Mouse (Mus musculus) embryonic stem cell, embryonic (primary cell): ENCODE data around the gene Trim8.

Experiments used
- CTCF ChIA-PET, 4 experiments: fragments of 300-600 bp in 2 of 4; fragments of 350-600 bp in 2 of 4; sonication (Branson Sonifier 250); formaldehyde crosslinking; loops; one replicate each; lab custom pipeline; 2022; ENCODE audit warnings: inconsistent platforms in 2 of 4; lab: Charles Lee
- POLR2A ChIA-PET, 4 experiments: fragments of 300-600 bp in 2 of 4; fragments of 350-600 bp in 2 of 4; sonication (Branson Sonifier 250); formaldehyde crosslinking; loops; one replicate each; lab custom pipeline; 2022; ENCODE audit warnings: antibody characterized with exemption in 4 of 4, inconsistent platforms in 1 of 4; lab: Charles Lee

The Trim8 gene

DNA sequence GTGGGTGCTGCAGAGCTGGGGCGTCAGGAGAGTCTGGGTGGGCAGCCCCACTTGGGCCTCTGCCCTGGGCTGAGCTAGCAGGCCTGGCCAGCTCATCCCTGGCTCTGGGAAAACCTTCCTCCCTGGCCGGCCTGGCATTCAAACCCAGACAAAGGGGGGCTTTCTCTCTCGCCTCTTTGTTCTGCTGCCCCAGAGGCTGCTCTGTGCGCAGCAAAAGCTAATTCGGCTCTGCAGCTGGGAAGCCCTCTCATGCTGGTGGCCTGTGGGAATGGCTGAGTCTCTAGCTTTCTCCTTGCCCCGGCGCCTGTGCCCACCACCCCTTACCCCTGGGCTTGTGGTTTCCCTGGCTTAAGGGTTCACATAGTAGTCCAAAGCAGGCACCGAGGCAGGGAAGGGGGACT is 5.7 kb downstream of the Trim8 start:
- CTCF ChIA-PET: interaction anchor here in 1 of 4 experiments (0.6 kb wide), 1 partner anchor 644 kb away, joined by 5 read pairs; no protein-coding TSS in a partner anchor
- POLR2A ChIA-PET: interaction anchor here in 3 of 4 experiments (0.6 to 47.3 kb wide), 13 partner anchors 4 to 66 kb away, joined by 3 to 957 read pairs (median 4); partner anchors contain the start of genes Arl3 (in 1 of the 3), Sfxn2 (in 1 of the 3) and Trim8 (in 1 of the 3)

DNA sequence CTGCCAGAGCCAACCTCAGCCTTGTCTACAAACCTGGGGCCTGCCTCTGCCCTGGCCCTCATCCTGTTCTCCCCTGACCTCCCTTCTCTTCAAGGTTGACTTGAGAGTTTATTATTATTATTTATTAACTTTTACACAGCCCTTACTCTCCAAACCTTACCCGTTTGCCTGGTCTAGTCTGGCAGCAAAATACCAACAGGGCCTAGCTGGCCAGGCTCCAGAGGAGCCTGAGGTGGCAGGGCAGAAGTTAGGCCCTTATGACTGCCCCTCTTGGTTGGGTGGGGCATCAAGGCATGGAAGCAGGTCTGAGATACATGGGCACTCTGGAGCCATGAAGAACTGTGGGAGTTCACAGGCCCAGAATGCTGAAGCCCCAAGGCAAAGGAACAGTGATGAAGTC is 6.3 kb downstream of the Trim8 start:
- CTCF ChIA-PET: interaction anchor here in 2 of 4 experiments (0.6 to 1.9 kb wide), 4 partner anchors 10 to 226 kb away, joined by 3 to 6 read pairs (median 4); no protein-coding TSS in a partner anchor
- POLR2A ChIA-PET: interaction anchor here in 2 of 4 experiments (0.9 to 47.3 kb wide), 9 partner anchors 5 to 145 kb away, joined by 3 to 957 read pairs (median 202); partner anchors contain the start of gene Trim8 (in 1 of the 2)

DNA sequence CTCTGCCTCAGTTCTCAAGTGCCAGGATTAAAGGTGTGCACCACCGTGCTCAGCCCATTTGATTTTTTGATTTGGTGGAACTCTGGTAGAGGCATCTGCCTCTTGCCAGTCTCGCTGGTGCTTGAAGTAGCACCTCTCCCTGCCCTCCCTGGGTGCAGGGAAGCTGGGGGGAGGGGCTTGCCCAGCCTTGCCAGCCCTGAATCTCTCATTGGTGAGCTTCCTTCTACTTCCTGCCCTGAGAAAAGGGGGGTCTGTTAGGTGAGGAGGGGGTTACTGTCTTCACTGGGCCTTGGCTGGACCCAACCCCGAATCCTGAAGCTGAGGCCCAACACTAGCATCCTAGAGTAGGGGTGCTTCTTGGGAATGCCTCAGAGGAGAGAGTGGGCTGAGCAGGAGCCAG is 7.2 kb downstream of the Trim8 start:
- CTCF ChIA-PET: interaction anchor here in 2 of 4 experiments (0.6 to 1.9 kb wide), 3 partner anchors 9 to 252 kb away, joined by 3 to 11 read pairs (median 6); no protein-coding TSS in a partner anchor
- POLR2A ChIA-PET: interaction anchor here (0.5 to 47.3 kb wide), 18 partner anchors 6 to 1394 kb away, joined by 3 to 957 read pairs (median 4); partner anchors contain the start of gene Trim8 (in 2 of the 4)

DNA sequence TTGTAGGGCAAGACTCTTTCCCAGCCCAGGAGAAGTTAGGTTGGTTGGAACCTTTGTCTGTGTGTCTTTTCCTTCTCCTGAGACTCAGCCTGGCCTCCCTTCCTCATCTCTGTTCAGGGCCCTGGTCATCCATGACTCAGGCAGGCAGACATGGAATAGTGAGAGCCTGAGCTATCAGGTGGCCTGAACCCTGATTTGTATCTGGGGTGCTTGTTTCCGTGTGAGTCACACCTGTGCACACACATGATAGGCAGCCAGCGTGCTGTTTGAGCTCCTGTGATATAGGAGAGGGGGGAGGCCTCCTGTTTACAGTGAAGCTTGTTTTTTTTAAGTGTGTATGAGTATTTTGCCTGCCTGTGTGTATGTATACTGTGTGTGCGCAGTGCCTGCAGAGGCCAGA is 7.7 kb downstream of the Trim8 start:
- POLR2A ChIA-PET: interaction anchor here (0.5 to 47.3 kb wide), 20 partner anchors 6 to 1394 kb away, joined by 3 to 957 read pairs (median 4); partner anchors contain the start of gene Trim8 (in 2 of the 4)
- CTCF ChIA-PET: interaction anchor here in 2 of 4 experiments (1.0 to 1.9 kb wide), 2 partner anchors 9 to 251 kb away, joined by 3 to 6 read pairs; no protein-coding TSS in a partner anchor

DNA sequence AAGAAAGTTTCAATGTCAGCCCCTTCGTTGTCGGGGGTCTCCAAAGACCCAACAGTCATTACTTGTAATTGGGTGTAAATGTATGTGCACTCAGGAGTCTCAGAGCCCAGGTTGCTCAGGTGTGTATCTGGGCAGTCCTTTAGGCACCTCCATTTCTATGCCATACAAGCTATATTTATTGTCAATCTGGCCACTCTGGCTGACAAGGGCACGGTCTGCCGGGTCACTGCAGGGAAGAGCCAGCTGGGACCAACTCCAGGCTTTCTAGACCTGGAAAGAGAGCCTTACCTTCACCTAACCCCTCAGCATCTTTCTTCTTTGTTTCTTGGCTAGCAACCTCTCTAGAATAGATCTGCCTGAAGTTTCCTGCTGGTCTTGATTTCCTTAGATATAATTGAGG is 8.2 kb downstream of the Trim8 start:
- ChIA-PET POLR2A (interaction anchor here (0.5 to 47.3 kb wide), 16 partner anchors 7 to 659 kb away, joined by 3 to 957 read pairs (median 6); partner anchors contain the start of gene Trim8 (in 2 of the 4)), CTCF (interaction anchor here in 3 of 4 experiments (1.0 to 2.3 kb wide), 10 partner anchors 8 to 251 kb away, joined by 3 to 27 read pairs (median 6); no protein-coding TSS in a partner anchor)

DNA sequence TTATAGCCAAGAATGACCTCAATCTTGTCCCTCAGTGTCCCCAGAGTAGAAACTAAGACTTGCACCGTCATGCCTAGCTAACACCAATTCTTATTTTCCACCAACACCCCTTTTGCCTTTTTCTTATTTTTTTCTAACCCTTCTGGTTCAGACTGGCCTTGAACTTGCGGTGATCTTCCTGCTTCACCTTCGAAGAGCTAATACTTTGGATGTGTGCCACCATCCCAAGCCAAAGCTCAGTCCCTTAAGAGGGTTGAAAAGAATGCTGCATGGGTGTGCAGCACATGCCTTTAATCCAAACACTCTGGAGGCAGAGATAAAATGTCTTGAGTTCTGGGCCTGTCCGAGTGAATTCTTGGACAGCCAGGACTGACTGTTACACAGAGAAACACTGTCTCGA is 8.9 kb downstream of the Trim8 start:
- ChIA-PET POLR2A (interaction anchor here (0.5 to 47.3 kb wide), 47 partner anchors 7 to 1112 kb away, joined by 3 to 957 read pairs (median 4); partner anchors contain the start of genes Trim8 (in 2 of the 4), Arl3 (in 1 of the 4), Borcs7 (in 1 of the 4) and Sfxn2 (in 1 of the 4)), CTCF (interaction anchor here (0.6 to 2.3 kb wide), 49 partner anchors 8 to 1508 kb away, joined by 3 to 27 read pairs (median 4); partner anchors contain the start of genes Fbxl15 (in 1 of the 4), Trim8 (in 1 of the 4) and Wbp1l (in 1 of the 4))

DNA sequence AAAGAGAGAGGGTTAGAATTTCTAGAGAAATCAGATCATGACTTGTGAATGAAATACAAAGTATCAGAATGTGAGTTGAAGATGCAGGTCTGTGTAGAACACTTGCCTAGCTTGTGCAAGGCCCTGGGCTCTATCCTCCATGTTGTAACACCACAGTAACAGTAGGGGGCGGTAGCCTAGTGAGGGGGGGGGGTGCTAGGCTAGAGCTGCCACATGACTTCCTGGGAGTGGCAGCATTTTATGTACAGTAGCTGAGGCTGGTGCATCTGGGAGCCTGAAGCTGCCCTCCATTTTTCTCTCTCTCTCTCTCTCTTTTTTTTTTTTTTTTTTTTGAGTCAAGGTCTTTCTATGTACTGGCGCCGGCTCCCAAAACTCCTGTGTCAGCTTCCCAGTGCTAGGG is 9.3 kb downstream of the Trim8 start:
- POLR2A ChIA-PET: interaction anchor here (0.5 to 47.3 kb wide), 51 partner anchors 8 to 1112 kb away, joined by 3 to 957 read pairs (median 4); partner anchors contain the start of genes Trim8 (in 2 of the 4), Arl3 (in 1 of the 4), Borcs7 (in 1 of the 4) and Sfxn2 (in 1 of the 4)
- CTCF ChIA-PET: interaction anchor here (0.5 to 2.3 kb wide), 70 partner anchors 8 to 1508 kb away, joined by 3 to 27 read pairs (median 4); partner anchors contain the start of genes Fbxl15 (in 1 of the 4), Pdcd11 (in 1 of the 4), Trim8 (in 1 of the 4) and Usmg5 (in 1 of the 4)

DNA sequence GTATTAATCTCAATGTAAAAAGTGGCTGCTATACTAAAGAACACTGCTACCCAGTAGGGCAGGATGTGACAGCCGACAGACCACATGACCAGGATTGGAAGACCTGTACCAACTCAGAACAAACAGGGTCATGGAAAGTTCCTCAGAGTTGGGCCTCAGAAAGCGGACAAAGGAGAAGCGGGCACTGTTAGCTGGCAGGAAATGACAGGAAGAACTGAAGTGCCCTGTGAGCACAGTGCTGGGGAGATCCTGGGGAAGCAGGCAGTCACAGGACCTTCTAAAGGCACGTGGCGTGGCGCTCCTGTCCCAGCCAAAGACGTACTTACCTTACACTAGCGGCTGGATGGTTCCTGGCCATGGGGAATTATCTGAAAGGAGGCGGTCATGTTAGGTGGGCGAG is 9.8 kb downstream of the Trim8 start:
- CTCF ChIA-PET: interaction anchor here (0.5 to 2.3 kb wide), 56 partner anchors 7 to 909 kb away, joined by 3 to 27 read pairs (median 4); partner anchors contain the start of genes Fbxl15 (in 1 of the 4), Pdcd11 (in 1 of the 4), Usmg5 (in 1 of the 4) and Wbp1l (in 1 of the 4)
- POLR2A ChIA-PET: interaction anchor here (0.6 to 47.3 kb wide), 34 partner anchors 8 to 1113 kb away, joined by 3 to 957 read pairs (median 4); partner anchors contain the start of genes Trim8 (in 2 of the 4), Arl3 (in 1 of the 4), Borcs7 (in 1 of the 4) and Cuedc2 (in 1 of the 4)

DNA sequence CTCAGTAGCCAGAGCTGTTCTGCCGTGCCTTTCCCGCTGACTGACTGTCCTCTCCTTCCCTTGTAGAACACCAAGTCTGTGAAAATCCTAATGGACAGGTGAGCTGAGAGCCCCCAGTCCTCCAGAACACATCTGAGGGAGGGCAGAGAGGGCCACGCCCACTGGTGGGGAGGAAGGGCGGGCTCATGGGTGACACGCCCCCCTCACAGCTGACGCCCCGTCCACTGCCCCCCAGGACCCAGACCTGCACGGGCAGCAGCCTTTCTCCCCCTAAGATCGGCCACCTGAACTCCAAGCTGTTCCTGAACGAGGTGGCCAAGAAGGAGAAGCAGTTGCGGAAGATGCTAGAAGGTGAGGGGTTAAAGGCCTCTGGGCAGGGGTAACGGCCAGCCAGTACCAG is 12.9 kb downstream of the Trim8 start:
- ChIA-PET CTCF (interaction anchor here in 2 of 4 experiments (0.6 to 2.5 kb wide), 4 partner anchors 10 to 103 kb away, joined by 3 to 6 read pairs (median 4); no protein-coding TSS in a partner anchor), POLR2A (interaction anchor here in 3 of 4 experiments (1.0 to 34.8 kb wide), 13 partner anchors 8 to 158 kb away, joined by 3 to 957 read pairs (median 5); partner anchors contain the start of genes Trim8 (in 2 of the 3), Arl3 (in 1 of the 3), Sfxn2 (in 1 of the 3) and Sufu (in 1 of the 3))

DNA sequence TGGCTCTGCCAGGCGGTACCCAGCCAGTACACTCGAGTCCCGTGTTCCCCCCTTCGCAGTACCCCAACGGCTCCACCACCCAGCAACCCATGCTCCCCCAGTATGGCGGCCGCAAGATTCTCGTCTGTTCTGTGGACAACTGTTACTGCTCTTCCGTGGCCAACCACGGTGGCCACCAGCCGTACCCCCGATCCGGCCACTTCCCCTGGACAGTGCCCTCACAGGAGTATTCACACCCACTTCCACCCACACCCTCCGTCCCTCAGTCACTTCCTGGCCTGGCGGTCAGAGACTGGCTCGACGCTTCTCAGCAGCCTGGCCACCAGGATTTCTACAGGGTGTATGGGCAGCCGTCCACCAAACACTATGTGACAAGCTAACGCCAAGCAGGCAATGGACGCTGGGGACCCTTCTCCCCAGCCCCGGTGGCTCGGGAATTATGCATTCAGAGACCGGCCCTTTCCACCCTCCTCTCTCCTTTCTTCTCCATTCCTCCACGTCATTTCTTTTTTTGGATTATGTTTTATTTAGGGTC is 13.9 kb downstream of the Trim8 start:
- POLR2A ChIA-PET: interaction anchor here in 3 of 4 experiments (1.0 to 34.8 kb wide), 15 partner anchors 8 to 159 kb away, joined by 3 to 957 read pairs (median 4); partner anchors contain the start of genes Sufu (in 2 of the 3), Trim8 (in 2 of the 3), Arl3 (in 1 of the 3) and Sfxn2 (in 1 of the 3)

DNA sequence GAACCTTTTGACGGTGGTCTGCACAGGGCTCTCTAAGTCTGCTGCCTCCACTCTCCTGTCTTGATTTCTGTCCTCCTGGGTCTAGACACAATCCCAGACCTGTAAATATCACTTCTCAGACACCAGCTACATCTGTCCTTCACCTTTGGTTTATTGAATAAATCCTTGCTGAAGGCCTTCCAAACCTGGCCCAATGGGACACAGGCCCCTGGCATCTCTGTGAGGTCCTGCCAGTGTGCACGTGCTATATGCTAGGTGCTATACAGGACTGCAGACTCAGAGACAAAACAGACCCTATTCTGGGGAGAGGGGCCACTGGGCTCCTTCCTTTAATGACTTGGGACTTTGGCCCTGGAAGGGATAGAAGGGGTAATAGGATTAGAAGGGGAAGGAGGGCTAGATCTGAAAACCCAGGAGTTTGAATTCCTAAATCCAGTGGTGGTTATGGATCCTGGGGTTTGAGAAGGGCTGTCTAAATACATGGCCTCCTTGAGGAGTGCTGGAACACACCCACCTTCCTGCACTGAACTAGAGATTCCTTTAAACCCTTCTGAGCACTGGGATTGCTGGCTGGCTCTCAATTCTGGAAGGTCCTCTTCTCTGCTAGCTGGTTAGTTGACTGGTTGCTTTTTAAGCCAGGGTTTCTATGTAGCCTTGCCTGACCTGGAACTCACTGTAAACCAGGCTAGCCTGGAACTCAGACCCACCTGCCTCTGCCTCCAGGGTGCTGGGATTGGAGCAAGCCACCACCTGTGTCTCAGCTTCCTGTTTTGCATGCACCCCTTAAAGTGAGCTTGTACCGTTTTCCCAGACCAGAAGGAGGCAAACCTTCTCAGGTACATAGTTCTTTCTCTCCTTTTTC is 15.4 kb downstream of the Trim8 start:
- ChIA-PET POLR2A (interaction anchor here (0.5 to 34.8 kb wide), 17 partner anchors 7 to 368 kb away, joined by 3 to 957 read pairs (median 4); partner anchors contain the start of genes Trim8 (in 2 of the 4) and Sufu (in 1 of the 4)), CTCF (interaction anchor here in 2 of 4 experiments (1.3 to 2.1 kb wide), 4 partner anchors 8 to 82 kb away, joined by 4 to 9 read pairs (median 6); no protein-coding TSS in a partner anchor)

More for the DNA sequence above, 13.9 kb downstream of the Trim8 start:
- CTCF ChIA-PET: interaction anchor here in 2 of 4 experiments (1.0 to 2.5 kb wide), 3 partner anchors 9 to 14 kb away, joined by 3 to 6 read pairs (median 4); no protein-coding TSS in a partner anchor

DNA sequence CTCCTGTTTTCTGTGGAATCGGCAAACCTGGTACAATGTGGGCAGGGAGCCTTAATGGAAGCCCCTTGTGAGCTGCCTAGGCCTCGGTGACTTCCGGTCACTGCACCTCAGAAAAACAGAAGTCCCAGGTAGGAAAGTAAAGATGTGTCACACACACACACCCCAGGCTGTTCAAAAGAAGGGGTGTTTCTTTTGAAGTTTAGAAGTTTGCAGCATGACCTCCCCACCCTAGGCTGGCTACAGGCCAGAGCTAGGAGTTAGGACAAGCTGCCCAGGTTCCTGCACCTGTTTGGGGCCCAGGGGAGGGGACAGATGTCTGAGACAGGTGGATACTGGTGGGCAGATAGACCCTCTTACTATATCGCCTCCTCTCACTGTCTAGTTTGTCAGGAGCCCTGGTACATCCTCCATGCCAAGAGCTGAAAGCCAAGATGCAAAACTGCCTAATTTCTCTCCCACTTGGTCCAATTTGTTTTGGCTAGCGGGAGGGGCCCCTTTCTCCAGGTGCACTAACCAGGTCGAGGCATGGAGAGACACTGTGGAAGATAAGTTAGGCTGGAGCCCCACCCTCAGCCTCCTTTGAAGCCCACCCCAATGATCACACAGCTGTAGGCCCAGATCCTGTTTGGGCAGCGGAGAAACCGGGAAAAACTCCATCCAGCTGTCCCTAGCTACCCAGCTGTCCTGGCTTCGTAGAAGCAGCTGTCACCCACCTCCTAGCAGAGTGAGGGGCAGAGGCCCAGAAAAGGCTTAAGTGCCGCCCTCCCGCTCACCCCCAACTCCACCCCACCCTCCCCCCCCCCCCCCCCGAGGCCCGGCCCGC is 16.2 kb downstream of the Trim8 start:
- ChIA-PET CTCF (interaction anchor here in 3 of 4 experiments (0.6 to 2.1 kb wide), 8 partner anchors 9 to 243 kb away, joined by 3 to 9 read pairs (median 4); no protein-coding TSS in a partner anchor), POLR2A (interaction anchor here (0.6 to 34.8 kb wide), 24 partner anchors 9 to 603 kb away, joined by 3 to 957 read pairs (median 4); partner anchors contain the start of gene Trim8 (in 2 of the 4))

DNA sequence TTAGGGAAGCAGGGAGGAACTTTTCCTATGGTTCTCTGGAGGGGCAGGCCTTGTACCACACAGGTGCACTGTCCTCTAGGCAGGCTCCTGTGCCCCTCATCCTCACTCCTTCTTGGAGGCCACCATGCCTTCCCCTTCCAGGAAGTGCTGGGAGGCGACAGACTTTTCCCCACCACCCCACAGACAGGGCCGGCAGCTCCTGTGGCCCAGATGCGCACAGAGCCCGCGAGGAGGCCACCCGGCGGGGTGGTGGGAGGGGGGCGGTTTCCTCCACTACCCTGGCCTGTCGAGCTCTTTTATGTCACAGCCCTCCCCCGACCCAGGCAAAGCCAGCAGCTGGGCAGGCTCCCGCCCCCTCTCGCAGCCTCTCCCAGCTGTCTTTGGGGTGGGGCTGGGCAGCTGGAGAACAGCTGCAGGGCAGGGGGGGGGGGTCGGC is 16.9 kb downstream of the Trim8 start:
- CTCF ChIA-PET: interaction anchor here (0.6 to 2.1 kb wide), 13 partner anchors 8 to 932 kb away, joined by 3 to 18 read pairs (median 5); no protein-coding TSS in a partner anchor
- POLR2A ChIA-PET: interaction anchor here (0.6 to 34.8 kb wide), 21 partner anchors 9 to 449 kb away, joined by 3 to 957 read pairs (median 4); partner anchors contain the start of genes Trim8 (in 2 of the 4) and Sufu (in 1 of the 4)

DNA sequence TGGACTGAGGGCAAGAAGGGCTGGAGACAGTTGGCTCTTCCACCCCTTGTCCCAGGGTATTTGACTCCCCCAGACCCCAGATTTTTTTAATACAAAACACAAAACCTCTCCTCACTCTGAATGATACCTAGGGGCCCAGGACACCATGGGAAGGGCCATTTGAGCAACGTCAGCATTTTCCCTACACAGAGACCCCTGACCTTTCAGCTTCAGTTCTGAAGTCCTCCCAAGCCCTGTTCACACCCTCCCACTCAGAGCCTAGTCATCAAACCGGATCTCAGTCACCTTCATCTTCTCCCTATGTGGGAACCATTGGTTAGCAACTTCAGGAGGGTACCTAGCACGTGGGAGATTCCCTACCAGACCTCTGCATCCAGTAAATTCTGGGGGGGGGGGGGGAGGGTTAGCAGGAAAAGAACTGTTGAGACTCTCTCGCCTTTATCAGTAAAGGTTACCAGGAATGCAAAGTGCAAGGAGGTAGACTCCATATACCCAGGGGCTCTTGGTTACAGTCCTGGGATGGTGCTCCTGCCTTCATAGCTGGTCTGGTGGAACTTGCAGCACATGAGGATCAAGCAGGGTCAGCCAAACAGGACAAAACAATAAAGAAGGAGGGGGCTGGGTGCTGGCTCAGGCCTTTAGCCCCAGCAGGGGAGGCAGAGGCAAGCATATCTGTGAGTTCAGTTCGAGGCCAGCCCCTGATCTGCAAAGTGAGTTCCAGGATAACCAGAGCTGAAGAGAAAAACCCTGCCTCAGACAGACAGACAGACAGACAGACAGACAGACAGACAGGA is 17.5 kb downstream of the Trim8 start:
- ChIA-PET POLR2A (interaction anchor here (0.5 to 34.8 kb wide), 20 partner anchors 10 to 450 kb away, joined by 3 to 957 read pairs (median 4); partner anchors contain the start of genes Trim8 (in 2 of the 4) and Sufu (in 1 of the 4)), CTCF (interaction anchor here (0.6 to 2.1 kb wide), 14 partner anchors 8 to 931 kb away, joined by 3 to 18 read pairs (median 6); no protein-coding TSS in a partner anchor)
